Mouse (Mus musculus): Measurements from ENCODE around the gene Rap1a. TPM values are rescaled to one million over a fixed set of nuclear protein-coding genes. Genes with fewer than 3 reads are reported as not detected.

Gene Rap1a
- total RNA-seq (2014; rRNA removed; ENCODE audit: low replicate concordance), result 17.8 and 33.3 TPM in 2 replicates
- polyA plus RNA-seq (2015; fragmentation: Nextera tagmentation; extraction: Ambion mirVana), result 91.0 and 92.3 TPM in 2 replicates

DNA sequence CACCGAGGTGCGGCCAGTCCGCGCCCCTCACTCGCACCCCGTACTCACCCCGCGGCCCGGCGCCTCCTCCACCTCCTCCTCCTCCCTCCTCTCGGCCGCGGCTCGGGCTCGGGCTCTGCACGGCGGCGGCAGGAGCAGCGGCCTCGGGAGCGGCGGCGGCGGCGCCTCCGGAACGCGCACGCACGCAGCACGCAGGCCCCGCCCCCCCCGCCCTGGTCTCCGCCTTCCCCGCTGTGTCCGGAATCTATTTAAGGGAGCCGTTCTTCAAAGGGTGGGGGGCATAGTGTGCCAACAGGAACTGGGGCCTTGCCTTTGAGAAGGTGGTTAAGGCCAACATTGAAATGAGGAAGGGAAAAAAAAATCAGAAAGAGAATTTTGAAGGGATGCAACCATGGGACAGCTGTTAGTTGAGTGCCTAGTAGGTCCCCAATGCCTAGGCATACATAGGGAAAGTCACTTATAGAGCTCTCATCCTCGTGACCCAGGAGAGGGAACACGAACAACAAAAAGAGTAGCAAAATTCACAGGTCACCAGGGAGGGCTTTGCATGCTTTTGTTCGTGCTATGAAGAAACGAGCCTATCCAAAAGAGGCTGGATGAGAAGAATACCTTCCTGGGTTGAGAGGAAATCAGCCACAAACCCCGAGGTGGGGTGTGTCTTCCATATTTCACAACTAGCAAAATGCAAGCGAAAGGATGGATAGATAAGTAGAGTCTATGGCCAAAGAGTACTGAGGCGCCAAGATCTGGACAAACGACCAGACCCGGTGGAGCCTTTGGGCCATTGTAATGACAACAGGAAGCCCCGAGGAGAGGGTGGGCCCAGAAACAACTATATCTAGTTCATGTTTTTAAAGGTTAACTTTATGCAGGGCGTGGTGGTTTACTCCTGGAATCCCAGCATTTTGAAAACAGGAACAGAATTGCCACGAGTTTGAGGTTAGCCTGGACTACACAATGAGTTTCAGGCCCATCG, at the start of gene Rap1a:
TSS of gene Rap1a (minus strand) at position 146 of the 976 bp plus-strand sequence.
- Histone ChIP-seq H3K4me3 (ENCODE audit: low read depth, low read length) (peak within 1 kb of the TSS; percentile 93), H3K4me2 (ENCODE audit: low read depth, low read length) (peak within 1 kb of the TSS; percentile 94), H3K4me1 (ENCODE audit: control insufficient read depth, insufficient read depth) (peaks cover 27% of the 10 kb centered on the region), H3K27ac (ENCODE audit: low read depth) (peak within 1 kb of the TSS; percentile 95), H3K9me3 (replicated peaks; ENCODE audit: control insufficient read depth, low read length) (no peaks in the 10 kb centered on the region), H3K9ac (replicated peaks; ENCODE audit: low read depth, low read length) (peak within 1 kb of the TSS; percentile 98), H3K36me3 (replicated peaks; ENCODE audit: control insufficient read depth, insufficient read depth, low read length) (no peaks in the 10 kb centered on the region), H3K27me3 (ENCODE audit: control insufficient read depth, insufficient read depth, low read length) (0 out of 2 replicates have a peak, but pooled peaks cover 4% of the 10 kb centered on the region)
- no peak for TF ChIP-seq EP300 (IDR thresholded peaks at IDR 0.05; ENCODE audit: low read depth)
- no peak for TF ChIP-seq CTCF (IDR thresholded peaks at IDR 0.05; ENCODE audit: low read depth)
- peak; percentile 92 for ATAC-seq (ENCODE audit: insufficient read depth, low read depth)
- 19% methylated on average over 34 of the region's 50 CpGs for WGBS
- DNase-seq (ENCODE audit: low spot score), result peak; percentile 76

GRCm38 (mm10) chr3:105846294-105847069, 45.3 kb upstream of the Rap1a start:
- no peaks in the 10 kb centered on the region for H3K36me3 ChIP-seq (replicated peaks; ENCODE audit: control insufficient read depth, insufficient read depth, low read length)
- ATAC-seq (ENCODE audit: insufficient read depth, low read depth), result no peak
- no peaks in the 10 kb centered on the region for H3K9me3 ChIP-seq (replicated peaks; ENCODE audit: control insufficient read depth, low read length)
- no peak overlapping the region for H3K9ac ChIP-seq (replicated peaks; ENCODE audit: low read depth, low read length)
- no peak overlapping the region for H3K4me3 ChIP-seq (ENCODE audit: low read depth, low read length)
- no peak for TF ChIP-seq EP300 (IDR thresholded peaks at IDR 0.05; ENCODE audit: low read depth)
- no peak for TF ChIP-seq CTCF (IDR thresholded peaks at IDR 0.05; ENCODE audit: low read depth)
- DNase-seq (ENCODE audit: low spot score), result no peak
- 57% methylated on average over 7 of the region's 7 CpGs for WGBS
- H3K4me2 ChIP-seq (ENCODE audit: low read depth, low read length), result no peak overlapping the region
- no peaks in the 10 kb centered on the region for H3K27me3 ChIP-seq (ENCODE audit: control insufficient read depth, insufficient read depth, low read length)
- H3K4me1 ChIP-seq (ENCODE audit: control insufficient read depth, insufficient read depth), result no peaks in the 10 kb centered on the region
- no peak overlapping the region for H3K27ac ChIP-seq (ENCODE audit: low read depth)

DNA sequence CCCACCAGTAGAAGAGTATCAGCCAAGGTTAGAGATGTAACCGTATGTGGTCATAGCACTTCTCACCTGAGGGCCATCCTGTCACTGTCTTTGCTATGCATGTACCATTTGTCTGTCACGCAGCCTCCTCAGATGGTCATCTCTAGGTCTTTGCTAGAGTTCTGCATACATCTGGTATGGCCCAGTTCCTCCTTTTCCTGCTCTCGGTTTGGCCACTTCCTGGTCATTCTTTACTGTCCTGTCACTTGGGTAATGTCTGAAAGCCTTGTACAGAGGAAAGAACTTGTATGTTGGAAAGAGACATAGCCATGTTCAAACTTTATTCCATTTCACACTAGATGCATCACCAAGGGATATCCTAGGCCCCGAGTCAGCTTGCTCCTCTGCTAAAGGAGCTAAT, 38.7 kb upstream of the Rap1a start:
- TF ChIP-seq CTCF (IDR thresholded peaks at IDR 0.05; ENCODE audit: low read depth), result no peak
- no peak for TF ChIP-seq EP300 (IDR thresholded peaks at IDR 0.05; ENCODE audit: low read depth)
- Histone ChIP-seq H3K9ac (replicated peaks; ENCODE audit: low read depth, low read length) (no peak overlapping the region), H3K4me2 (ENCODE audit: low read depth, low read length) (no peak overlapping the region), H3K27ac (ENCODE audit: low read depth) (no peak overlapping the region), H3K4me3 (ENCODE audit: low read depth, low read length) (no peak overlapping the region), H3K27me3 (ENCODE audit: control insufficient read depth, insufficient read depth, low read length) (no peaks in the 10 kb centered on the region), H3K9me3 (replicated peaks; ENCODE audit: control insufficient read depth, low read length) (no peaks in the 10 kb centered on the region), H3K36me3 (replicated peaks; ENCODE audit: control insufficient read depth, insufficient read depth, low read length) (no peaks in the 10 kb centered on the region), H3K4me1 (ENCODE audit: control insufficient read depth, insufficient read depth) (no peaks in the 10 kb centered on the region)
- DNase-seq (ENCODE audit: low spot score) (no peak), ATAC-seq (ENCODE audit: insufficient read depth, low read depth) (no peak)
- 83% methylated on average over 4 of the region's 4 CpGs for WGBS

- DNase-seq (ENCODE audit: low spot score) (no peak), ATAC-seq (ENCODE audit: insufficient read depth, low read depth) (no peak)
- no peaks in the 10 kb centered on the region for H3K36me3 ChIP-seq (replicated peaks; ENCODE audit: control insufficient read depth, insufficient read depth, low read length)
- H3K4me3 ChIP-seq (ENCODE audit: low read depth, low read length), result no peak overlapping the region
- no peaks in the 10 kb centered on the region for H3K4me1 ChIP-seq (ENCODE audit: control insufficient read depth, insufficient read depth)
- H3K27me3 ChIP-seq (ENCODE audit: control insufficient read depth, insufficient read depth, low read length), result no peaks in the 10 kb centered on the region
- TF ChIP-seq EP300 (IDR thresholded peaks at IDR 0.05; ENCODE audit: low read depth) (no peak), CTCF (IDR thresholded peaks at IDR 0.05; ENCODE audit: low read depth) (no peak)
- H3K9me3 ChIP-seq (replicated peaks; ENCODE audit: control insufficient read depth, low read length), result no peaks in the 10 kb centered on the region
- no peak overlapping the region for H3K4me2 ChIP-seq (ENCODE audit: low read depth, low read length)
- H3K27ac ChIP-seq (ENCODE audit: low read depth), result no peak overlapping the region
- H3K9ac ChIP-seq (replicated peaks; ENCODE audit: low read depth, low read length), result no peak overlapping the region
- 69% methylated on average over 3 of the region's 3 CpGs for WGBS
Measured at GRCm38 (mm10) chr3:105838655-105839054, 37.5 kb upstream of the Rap1a start.

- Histone ChIP-seq H3K27ac (ENCODE audit: low read depth) (no peak overlapping the region), H3K27me3 (ENCODE audit: control insufficient read depth, insufficient read depth, low read length) (no peaks in the 10 kb centered on the region), H3K36me3 (replicated peaks; ENCODE audit: control insufficient read depth, insufficient read depth, low read length) (no peaks in the 10 kb centered on the region), H3K4me3 (ENCODE audit: low read depth, low read length) (no peak overlapping the region), H3K4me1 (ENCODE audit: control insufficient read depth, insufficient read depth) (no peaks in the 10 kb centered on the region), H3K9ac (replicated peaks; ENCODE audit: low read depth, low read length) (no peak overlapping the region), H3K9me3 (replicated peaks; ENCODE audit: control insufficient read depth, low read length) (no peaks in the 10 kb centered on the region), H3K4me2 (ENCODE audit: low read depth, low read length) (no peak overlapping the region)
- DNase-seq (ENCODE audit: low spot score) (no peak), ATAC-seq (ENCODE audit: insufficient read depth, low read depth) (no peak)
- TF ChIP-seq CTCF (IDR thresholded peaks at IDR 0.05; ENCODE audit: low read depth) (no peak), EP300 (IDR thresholded peaks at IDR 0.05; ENCODE audit: low read depth) (no peak)
- 61% methylated on average over 3 of the region's 3 CpGs for WGBS
Measured at GRCm38 (mm10) chr3:105836883-105837282, 35.7 kb upstream of the Rap1a start.

All from heart, postnatal 0 days (tissue).